Mouse (Mus musculus): ENCODE measurements around the gene Rab30. TPM values are rescaled to one million over a fixed set of nuclear protein-coding genes. Genes with fewer than 3 reads are reported as not detected.
A peak's percentile ranks its signal among the peaks of the same experiment; 100 is the strongest.
"Not testable (repeated sequence)": the region's sequence is repeated elsewhere in the genome, so short reads cannot be mapped to it uniquely, and the experiment has no call there.

Gene Rab30
- polyA plus RNA-seq, 1 experiment = 0.96 TPM

DNA sequence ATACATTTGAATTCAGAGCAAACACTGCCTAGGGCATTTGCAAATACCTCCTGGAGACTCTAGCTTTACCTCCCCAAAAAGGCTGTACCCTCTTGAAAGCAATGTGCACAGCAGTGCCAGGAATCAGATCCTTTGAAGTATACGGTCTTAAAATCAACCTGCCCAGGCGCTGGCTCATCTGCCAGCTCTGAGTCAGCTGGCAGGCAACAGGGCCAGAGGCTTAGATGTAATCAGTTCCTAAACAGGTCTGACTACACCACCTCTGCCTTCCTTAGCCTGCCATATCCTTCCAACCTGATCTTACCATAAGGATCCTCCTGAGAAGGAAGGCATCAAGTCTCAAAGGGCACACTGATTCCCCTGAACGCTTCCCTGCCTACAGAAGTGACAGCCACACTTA is 17.7 kb upstream of the Rab30 start:
- no peak for DNase-seq
- TF ChIP-seq POLR2A (IDR thresholded peaks at IDR 0.05; ENCODE audit: borderline replicate concordance, extremely low read depth, low read depth, low read length) = no peak
- TF ChIP-seq CTCF (IDR thresholded peaks at IDR 0.05; ENCODE audit: insufficient read depth, low read length) = no peak

GRCm38 (mm10) chr7:92724261-92724660 is 17.1 kb upstream of the Rab30 start:
- H3K4me3 ChIP-seq (replicated peaks; ENCODE audit: extremely low read depth, low read depth, low read length) = no peak overlapping the region
- no peak for DNase-seq
- TF ChIP-seq POLR2A (IDR thresholded peaks at IDR 0.05; ENCODE audit: borderline replicate concordance, extremely low read depth, low read depth, low read length) = no peak
- TF ChIP-seq CTCF (IDR thresholded peaks at IDR 0.05; ENCODE audit: insufficient read depth, low read length) = no peak
- no peaks in the 10 kb centered on the region for H3K4me1 ChIP-seq (ENCODE audit: control insufficient read depth, insufficient read depth, low read length)
- WGBS = 62% methylated on average over 4 of the region's 4 CpGs

More for the DNA sequence above, 17.7 kb upstream of the Rab30 start:
- H3K4me1 ChIP-seq (ENCODE audit: control insufficient read depth, insufficient read depth, low read length) = no peaks in the 10 kb centered on the region
- no peak overlapping the region for H3K4me3 ChIP-seq (replicated peaks; ENCODE audit: extremely low read depth, low read depth, low read length)
- WGBS = 35% methylated on average over 3 of the region's 3 CpGs

DNA sequence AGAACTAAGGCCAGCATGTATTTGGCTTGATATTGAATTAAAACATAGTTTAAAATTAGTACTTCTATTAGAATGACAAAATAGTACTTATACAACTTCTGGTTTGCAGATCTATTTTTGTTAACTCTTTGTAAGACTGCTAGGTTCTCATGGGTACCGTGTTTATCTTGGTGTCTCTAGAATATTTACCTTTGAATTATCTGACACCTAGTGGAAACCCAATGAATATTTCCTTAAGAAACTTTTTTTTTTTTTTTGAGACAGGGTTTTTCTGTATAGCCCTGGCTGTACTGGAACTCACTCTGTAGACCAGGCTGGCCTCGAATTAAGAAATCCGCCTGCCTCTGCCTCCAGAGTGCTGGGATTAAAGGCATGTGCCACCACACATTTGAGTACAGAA is 11.8 kb upstream of the Rab30 start:
- 56% methylated on average over 3 of the region's 3 CpGs for WGBS
- not testable (repeated sequence) for DNase-seq; H3K4me3 ChIP-seq (replicated peaks; ENCODE audit: extremely low read depth, low read depth, low read length); H3K4me1 ChIP-seq (ENCODE audit: control insufficient read depth, insufficient read depth, low read length)

- Histone ChIP-seq H3K4me3 (replicated peaks; ENCODE audit: extremely low read depth, low read depth, low read length) (no peak overlapping the region), H3K4me1 (ENCODE audit: control insufficient read depth, insufficient read depth, low read length) (no peaks in the 10 kb centered on the region)
- no peak for DNase-seq
- WGBS = 54% methylated on average over 4 of the region's 4 CpGs
- TF ChIP-seq POLR2A (IDR thresholded peaks at IDR 0.05; ENCODE audit: borderline replicate concordance, extremely low read depth, low read depth, low read length) (no peak), CTCF (IDR thresholded peaks at IDR 0.05; ENCODE audit: insufficient read depth, low read length) (no peak)
Measured at GRCm38 (mm10) chr7:92730465-92730864, 10.9 kb upstream of the Rab30 start.

DNA sequence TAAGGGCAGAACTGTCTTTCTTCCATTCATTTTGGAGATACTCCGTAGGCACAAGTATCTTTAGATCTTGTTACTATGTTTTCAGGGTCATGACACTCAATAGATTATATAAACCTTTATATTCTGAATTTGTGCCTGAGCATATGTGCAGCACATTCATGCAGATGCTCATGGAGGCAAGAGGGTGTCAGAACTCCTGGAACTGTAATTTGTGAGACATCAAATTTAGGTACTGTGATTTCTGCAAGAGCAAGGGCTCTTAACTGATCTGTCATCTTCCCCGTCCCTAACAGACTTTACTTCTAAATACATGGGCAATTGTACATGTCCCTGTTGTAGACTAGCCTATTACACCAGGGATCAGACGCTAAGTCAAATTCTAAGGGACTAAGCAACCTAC is 10.4 kb upstream of the Rab30 start:
- H3K4me1 ChIP-seq (ENCODE audit: control insufficient read depth, insufficient read depth, low read length) = no peaks in the 10 kb centered on the region
- no peak for TF ChIP-seq CTCF (IDR thresholded peaks at IDR 0.05; ENCODE audit: insufficient read depth, low read length)
- no peak for TF ChIP-seq POLR2A (IDR thresholded peaks at IDR 0.05; ENCODE audit: borderline replicate concordance, extremely low read depth, low read depth, low read length)
- no peak for DNase-seq
- no peak overlapping the region for H3K4me3 ChIP-seq (replicated peaks; ENCODE audit: extremely low read depth, low read depth, low read length)
- WGBS = 57% methylated on average over 3 of the region's 3 CpGs

- DNase-seq = no peak
- Histone ChIP-seq H3K4me3 (replicated peaks; ENCODE audit: extremely low read depth, low read depth, low read length) (no peak overlapping the region), H3K4me1 (ENCODE audit: control insufficient read depth, insufficient read depth, low read length) (no peaks in the 10 kb centered on the region)
- WGBS = 89% methylated on average over 7 of the region's 7 CpGs
- no peak for TF ChIP-seq CTCF (IDR thresholded peaks at IDR 0.05; ENCODE audit: insufficient read depth, low read length)
- TF ChIP-seq POLR2A (IDR thresholded peaks at IDR 0.05; ENCODE audit: borderline replicate concordance, extremely low read depth, low read depth, low read length) = no peak
Measured at GRCm38 (mm10) chr7:92732136-92732535, 9.3 kb upstream of the Rab30 start.

DNA sequence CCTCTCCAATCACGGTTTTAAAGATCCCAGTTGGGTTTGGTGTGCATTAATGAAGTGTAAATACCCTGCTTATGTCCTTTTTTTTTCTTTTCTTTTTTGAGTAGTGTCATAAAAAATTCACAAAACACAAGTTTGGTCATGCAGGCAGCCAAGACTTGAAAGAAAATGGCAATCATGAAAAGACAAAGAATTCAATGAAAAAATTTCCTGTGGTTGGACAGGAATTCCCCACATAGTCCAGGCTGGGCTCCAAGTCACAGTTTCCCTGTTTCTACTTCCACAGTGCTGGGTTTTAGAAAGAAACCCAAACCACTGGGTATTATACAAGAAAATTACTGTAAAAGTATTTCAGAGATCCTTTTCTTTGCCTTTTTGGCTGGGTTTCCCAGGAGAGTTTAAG is 3.8 kb upstream of the Rab30 start:
- peaks cover 2% of the 10 kb centered on the region for H3K4me1 ChIP-seq (ENCODE audit: control insufficient read depth, insufficient read depth, low read length)
- 88% methylated on average over 1 of the region's 1 CpGs for WGBS
- no peak overlapping the region for H3K4me3 ChIP-seq (replicated peaks; ENCODE audit: extremely low read depth, low read depth, low read length)
- DNase-seq = no peak
- TF ChIP-seq CTCF (IDR thresholded peaks at IDR 0.05; ENCODE audit: insufficient read depth, low read length) (no peak), POLR2A (IDR thresholded peaks at IDR 0.05; ENCODE audit: borderline replicate concordance, extremely low read depth, low read depth, low read length) (no peak)

DNA sequence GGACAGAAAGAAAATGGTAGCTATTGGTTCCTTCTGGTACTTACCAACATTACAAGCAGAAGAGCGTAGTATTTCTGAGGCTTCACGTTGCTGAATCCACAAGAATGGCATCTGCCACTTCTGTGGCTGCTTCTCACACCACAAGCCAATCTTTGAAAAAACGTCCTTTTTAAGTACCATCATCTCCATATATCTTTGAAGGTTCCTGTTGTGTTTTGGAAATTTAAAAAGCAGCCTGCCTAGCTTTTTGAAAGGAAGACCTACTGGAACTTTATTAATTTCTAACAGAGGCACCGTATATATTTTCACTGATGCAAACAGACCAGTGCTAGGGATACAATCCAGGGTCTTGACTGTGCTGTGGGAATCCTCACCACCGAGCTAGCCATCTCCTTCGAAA is 1.4 kb upstream of the Rab30 start:
- WGBS = 33% methylated on average over 6 of the region's 6 CpGs
- H3K4me3 ChIP-seq (replicated peaks; ENCODE audit: extremely low read depth, low read depth, low read length) = no peak overlapping the region

DNA sequence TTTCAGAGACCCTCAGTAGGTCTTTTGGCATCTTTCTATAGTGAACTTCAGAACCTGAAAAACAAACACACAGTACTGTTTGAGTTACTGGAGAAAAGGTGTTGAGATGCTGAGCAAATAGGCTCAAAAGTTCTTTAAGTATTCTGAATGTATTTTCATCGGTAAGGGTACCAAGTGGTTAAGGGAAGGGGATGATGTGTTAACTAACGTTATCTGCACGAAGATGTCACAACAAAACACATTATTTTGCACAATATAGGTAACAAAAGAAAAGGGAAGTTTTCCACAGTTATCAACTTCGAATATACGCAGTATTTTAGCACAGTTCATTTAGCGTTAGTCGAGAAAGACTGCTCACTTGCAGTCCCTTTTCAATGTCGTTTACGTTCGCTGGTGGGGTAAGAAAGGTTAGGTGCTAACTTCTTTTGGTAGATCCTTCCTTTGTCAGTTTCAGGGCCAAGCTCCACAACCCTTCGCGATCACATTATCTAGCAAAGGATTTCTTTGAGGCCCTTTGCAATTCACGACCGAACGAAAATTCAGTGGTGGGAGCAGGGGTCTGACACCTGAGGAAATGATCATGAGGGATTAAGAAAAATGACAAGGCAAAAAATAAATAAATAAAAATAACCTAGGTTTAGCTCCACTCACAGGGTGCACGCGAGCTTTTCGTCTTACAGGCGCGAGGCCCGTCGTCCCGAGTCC is 840 bp upstream of the Rab30 start:
- TF ChIP-seq POLR2A (IDR thresholded peaks at IDR 0.05; ENCODE audit: borderline replicate concordance, extremely low read depth, low read depth, low read length) (no peak), CTCF (IDR thresholded peaks at IDR 0.05; ENCODE audit: insufficient read depth, low read length) (no peak)
- H3K4me1 ChIP-seq (ENCODE audit: control insufficient read depth, insufficient read depth, low read length) = peaks cover 5% of the 10 kb centered on the region
- 1% methylated on average over 23 of the region's 23 CpGs for WGBS
- peak overlapping the region; percentile 97 for H3K4me3 ChIP-seq (replicated peaks; ENCODE audit: extremely low read depth, low read depth, low read length)
- DNase-seq = no peak

More for the DNA sequence above, 1.4 kb upstream of the Rab30 start:
- H3K4me1 ChIP-seq (ENCODE audit: control insufficient read depth, insufficient read depth, low read length) = peaks cover 5% of the 10 kb centered on the region
- TF ChIP-seq CTCF (IDR thresholded peaks at IDR 0.05; ENCODE audit: insufficient read depth, low read length) = no peak
- no peak for TF ChIP-seq POLR2A (IDR thresholded peaks at IDR 0.05; ENCODE audit: borderline replicate concordance, extremely low read depth, low read depth, low read length)
- DNase-seq = no peak

DNA sequence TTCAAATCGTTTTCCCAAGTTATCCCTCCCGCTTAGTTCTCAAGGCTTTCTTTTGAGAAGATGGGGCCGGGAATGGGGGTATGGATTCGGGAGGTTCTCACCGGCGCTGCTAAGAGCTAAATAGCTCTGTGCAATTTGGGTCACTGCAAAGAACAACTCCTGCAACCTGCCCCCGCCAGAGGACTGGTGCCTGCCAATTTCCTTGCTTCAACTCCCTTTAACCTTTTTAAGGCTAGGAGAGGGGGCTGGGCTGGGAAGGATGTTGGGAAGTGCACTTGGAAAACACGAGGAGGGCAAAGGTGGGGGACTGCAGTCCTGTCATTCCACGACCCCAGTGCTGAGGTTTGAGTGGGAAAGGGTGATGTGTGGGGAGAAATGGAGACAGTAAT is 452 bp downstream of the Rab30 start:
- TF ChIP-seq POLR2A (IDR thresholded peaks at IDR 0.05; ENCODE audit: borderline replicate concordance, extremely low read depth, low read depth, low read length) (no peak), CTCF (IDR thresholded peaks at IDR 0.05; ENCODE audit: insufficient read depth, low read length) (no peak)
- no peak for DNase-seq
- WGBS = under 1% methylated on average over 9 of the region's 9 CpGs
- peak overlapping the region; percentile 74 for H3K4me3 ChIP-seq (replicated peaks; ENCODE audit: extremely low read depth, low read depth, low read length)
- H3K4me1 ChIP-seq (ENCODE audit: control insufficient read depth, insufficient read depth, low read length) = peaks cover 5% of the 10 kb centered on the region
